Mouse (Mus musculus) stomach, postnatal 0 days (tissue): ENCODE measurements around the gene Tesk2.

Experiments
- CTCF ChIP-seq: IDR thresholded peaks from 2 replicates; pipeline ENCODE4 v1.5.1; 2016; ENCODE audit warnings: antibody characterized with exemption, low read depth, mild to moderate bottlenecking, moderate library complexity
- EP300 ChIP-seq: optimal IDR thresholded peaks from 2 replicates; pipeline ENCODE3; 2016; ENCODE audit warnings: antibody characterized with exemption

DNA sequence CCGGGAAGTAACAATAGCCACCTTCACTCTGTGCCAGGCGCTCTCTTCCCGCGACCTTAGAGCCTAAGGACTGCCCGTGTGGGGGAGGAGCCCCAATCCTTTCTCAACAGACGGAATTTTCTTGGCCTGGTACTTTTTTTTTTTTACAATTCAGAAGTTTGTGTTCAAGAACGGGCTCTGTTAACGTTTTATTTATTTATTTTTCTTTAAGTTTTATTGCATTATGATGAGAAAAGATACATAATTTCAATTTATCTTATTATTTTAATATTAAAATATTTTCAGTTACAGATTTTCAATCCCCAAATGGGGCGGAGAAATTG, 100.9 kb downstream of the Tesk2 start, which contains the start of gene Hpdl:
- TF ChIP-seq CTCF (no peak), EP300 (no peak)
